Mouse (Mus musculus) limb, embryonic 15.5 days (tissue): ENCODE measurements around the gene Rrnad1. TPM values are rescaled to one million over a fixed set of nuclear protein-coding genes. Genes with fewer than 3 reads are reported as not detected.

Experiments
- ATAC-seq: fragments of 200-750 bp; cut with Nextera tagmentation; 2 replicates; pipeline ENCODE4 v1.8.0; 2017; ENCODE audit warnings: low read depth, moderate TSS enrichment; ENCODE audit not compliant: insufficient number of reproducible peaks, low FRiP score, low TSS enrichment
- H3K27ac ChIP-seq: fragments of 300-500 bp; sonication (generic); 2 replicates; pipeline ENCODE4 v1.5.1; 2015; ENCODE audit warnings: moderate library complexity, mild to moderate bottlenecking, inconsistent platforms
- H3K27me3 ChIP-seq: fragments of 300-500 bp; sonication (generic); 2 replicates; pipeline ENCODE4 v1.6.1; 2015; ENCODE audit warnings: inconsistent platforms
- H3K36me3 ChIP-seq: fragments of 300-500 bp; sonication (generic); 2 replicates; pipeline ENCODE4 v1.6.1; 2015; ENCODE audit warnings: inconsistent platforms
- H3K4me1 ChIP-seq: fragments of 300-500 bp; sonication (generic); 2 replicates; pipeline ENCODE4 v1.6.1; 2015; ENCODE audit warnings: inconsistent platforms
- H3K4me2 ChIP-seq: fragments of 300-500 bp; sonication (generic); 2 replicates; pipeline ENCODE4 v1.6.1; 2015; ENCODE audit warnings: mild to moderate bottlenecking, inconsistent platforms
- H3K4me3 ChIP-seq: fragments of 300-500 bp; sonication (generic); 2 replicates; pipeline ENCODE4 v1.5.1; 2015; ENCODE audit warnings: mild to moderate bottlenecking, inconsistent platforms
- H3K9ac ChIP-seq: fragments of 300-500 bp; sonication (generic); 2 replicates; pipeline ENCODE4 v1.6.1; 2015; ENCODE audit warnings: inconsistent platforms
- H3K9me3 ChIP-seq: fragments of 300-500 bp; sonication (generic); 2 replicates; pipeline ENCODE4 v1.6.1; 2016; ENCODE audit warnings: inconsistent platforms
- WGBS: fragments of 180-500 bp; shearing (Covaris S2); methylation state at CpG from one replicate; pipeline ENCODE4 v1.1.7; 2015; 5-methylcytosine and 5-hydroxymethylcytosine counted together
- polyA plus RNA-seq: library from polyadenylated mRNA; unstranded; fragments of >200 nt; fragmentation: Nextera tagmentation; extraction: Ambion mirVana; gene quantifications from 2 replicates; pipeline ENCODE4 v1.2.1, GENCODE M21; 2015

Gene Rrnad1
- 18.4 and 18.5 TPM in 2 replicates for polyA plus RNA-seq

DNA sequence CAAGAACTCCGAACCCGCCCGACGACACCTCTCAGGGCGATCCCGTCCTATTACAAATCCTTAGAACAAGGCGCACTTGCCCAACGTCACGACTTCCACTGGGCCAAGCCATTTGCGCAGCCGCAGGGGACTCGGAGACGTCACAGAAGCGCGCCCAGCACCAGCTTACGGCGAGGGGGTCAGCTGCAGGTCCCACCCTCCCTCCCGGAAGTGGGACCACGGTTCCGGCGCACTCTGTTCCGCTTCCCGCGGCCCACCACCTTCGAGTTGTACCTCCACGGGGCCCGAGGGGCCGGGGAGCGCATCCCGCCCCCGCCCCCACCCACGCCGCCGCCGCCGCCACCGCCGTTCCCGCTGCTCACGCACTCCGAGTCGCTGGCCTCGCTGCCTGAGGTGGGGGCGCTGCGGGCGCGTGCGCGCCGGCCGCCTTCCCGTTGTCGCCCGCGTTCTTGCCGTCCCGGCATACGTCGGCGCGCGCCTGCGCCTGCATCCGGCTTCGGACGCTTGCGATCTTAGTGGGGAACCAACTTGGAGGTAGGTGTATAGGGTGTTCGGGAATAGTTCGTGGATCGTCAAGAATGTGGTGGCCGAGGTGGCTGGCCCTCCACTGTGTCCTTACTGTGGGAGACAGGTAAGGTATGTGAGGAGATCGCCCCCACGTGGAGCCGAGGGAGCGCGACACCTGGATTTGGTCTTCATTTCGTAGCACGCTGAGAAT, at the start of gene Rrnad1, which contains the start of gene Isg20l2:
TSS of gene Rrnad1 (minus strand) at position 640 of the 718 bp plus-strand sequence.
TSS of gene Isg20l2 (plus strand) at position 237 of the 718 bp plus-strand sequence.
- Histone ChIP-seq H3K4me3 (peak within 1 kb of the TSS; percentile 94), H3K9me3 (no peaks in the 10 kb centered on the region), H3K36me3 (peaks cover 52% of the 10 kb centered on the region), H3K4me1 (peaks cover 32% of the 10 kb centered on the region), H3K27me3 (no peaks in the 10 kb centered on the region), H3K4me2 (peak within 1 kb of the TSS; percentile 69), H3K27ac (peak within 1 kb of the TSS; percentile 93), H3K9ac (peak within 1 kb of the TSS; percentile 86)
- WGBS = under 1% methylated on average over 66 of the region's 78 CpGs
- ATAC-seq = peak; percentile 97

DNA sequence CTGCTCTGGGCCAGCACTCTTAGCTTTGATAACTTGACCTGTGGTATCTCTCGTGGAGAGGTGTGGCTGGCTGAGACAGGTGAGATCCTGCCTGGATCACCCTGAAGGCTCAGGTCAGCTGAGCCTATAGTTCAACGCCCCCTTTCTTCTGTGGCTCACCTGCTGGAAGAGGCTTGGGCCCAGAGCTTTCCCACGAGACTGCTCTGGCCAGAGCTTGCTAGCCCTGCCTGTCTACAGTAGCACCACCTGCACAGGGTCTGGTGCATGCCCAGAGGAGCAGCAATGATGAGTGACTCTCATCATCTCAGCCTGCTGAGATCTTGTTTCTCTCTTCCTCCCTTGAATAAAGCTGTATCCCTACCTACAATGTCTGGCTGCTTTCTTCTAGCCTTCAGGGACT, 49.6 kb upstream of the Rrnad1 start:
- Histone ChIP-seq H3K27me3 (no peaks in the 10 kb centered on the region), H3K27ac (no peak overlapping the region; the same call in 1 of the 2 replicates), H3K9me3 (no peaks in the 10 kb centered on the region), H3K4me1 (peaks cover 35% of the 10 kb centered on the region), H3K9ac (no peak overlapping the region), H3K4me3 (no peak overlapping the region), H3K36me3 (no peaks in the 10 kb centered on the region), H3K4me2 (no peak overlapping the region)
- 50% methylated on average over 3 of the region's 3 CpGs for WGBS
- ATAC-seq = no peak

DNA sequence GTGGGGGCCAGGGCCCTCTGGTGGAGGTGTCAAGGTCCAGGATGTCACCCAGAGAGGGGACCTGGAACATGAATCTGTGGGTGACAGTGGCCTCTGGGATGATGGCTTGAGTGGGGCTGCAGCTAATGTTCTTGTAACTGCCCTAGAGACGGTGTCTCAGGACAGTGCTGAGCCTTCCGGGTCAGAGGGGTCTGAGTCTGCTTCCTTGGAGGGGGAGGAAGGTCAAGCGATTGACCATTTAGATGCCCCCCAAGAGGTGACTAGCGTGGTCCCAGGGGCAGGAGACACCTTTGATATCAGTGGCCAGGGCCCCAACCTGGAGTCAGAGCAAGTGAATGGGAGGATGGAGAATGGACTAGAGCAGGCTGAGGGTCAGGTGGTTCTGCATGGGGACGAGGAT, 49.0 kb upstream of the Rrnad1 start:
- no peaks in the 10 kb centered on the region for H3K36me3 ChIP-seq
- WGBS = 87% methylated on average over 5 of the region's 5 CpGs
- H3K27me3 ChIP-seq = no peaks in the 10 kb centered on the region
- H3K27ac ChIP-seq = no peak overlapping the region
- peaks cover 37% of the 10 kb centered on the region for H3K4me1 ChIP-seq
- no peak overlapping the region for H3K9ac ChIP-seq
- ATAC-seq = no peak
- no peak overlapping the region for H3K4me2 ChIP-seq
- no peak overlapping the region for H3K4me3 ChIP-seq
- no peaks in the 10 kb centered on the region for H3K9me3 ChIP-seq

DNA sequence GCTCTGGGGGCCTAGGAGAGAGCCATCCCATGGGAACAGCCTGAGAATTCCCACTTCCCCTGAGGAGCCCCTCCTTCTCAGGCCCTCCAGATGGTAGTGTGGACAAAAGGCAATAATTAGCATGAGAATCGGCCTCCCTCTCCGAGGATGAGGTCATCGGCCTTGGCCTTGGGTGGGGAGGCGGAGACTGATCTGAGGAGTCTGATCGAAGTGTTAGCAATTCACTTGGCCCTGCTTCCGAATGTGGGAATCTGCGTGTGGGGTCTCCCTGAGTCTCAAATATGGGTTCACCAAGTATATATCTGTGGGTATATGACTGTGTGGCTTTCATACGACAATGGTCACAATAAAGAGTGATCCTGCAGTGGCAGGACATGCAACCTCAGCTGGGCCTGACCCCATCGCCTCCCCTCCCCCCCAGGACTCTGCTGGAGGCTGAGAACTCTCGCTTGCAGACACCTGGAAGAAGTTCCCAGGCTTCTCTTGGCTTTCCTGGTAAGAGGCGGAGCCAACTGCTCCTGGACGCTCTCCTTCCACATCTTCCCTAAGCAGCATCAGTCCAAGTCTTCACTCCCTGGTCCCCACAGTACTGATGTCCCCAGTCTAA, 44.0 kb upstream of the Rrnad1 start:
- no peak for ATAC-seq
- peaks cover 43% of the 10 kb centered on the region for H3K4me1 ChIP-seq
- H3K4me3 ChIP-seq = peak overlapping the region; percentile 52
- H3K4me2 ChIP-seq = peak overlapping the region; percentile 94; the same call in 1 of the 2 replicates
- H3K27me3 ChIP-seq = peaks cover 36% of the 10 kb centered on the region
- WGBS = 32% methylated on average over 12 of the region's 12 CpGs
- no peaks in the 10 kb centered on the region for H3K9me3 ChIP-seq
- H3K9ac ChIP-seq = no peak overlapping the region
- H3K27ac ChIP-seq = no peak overlapping the region
- H3K36me3 ChIP-seq = no peaks in the 10 kb centered on the region

DNA sequence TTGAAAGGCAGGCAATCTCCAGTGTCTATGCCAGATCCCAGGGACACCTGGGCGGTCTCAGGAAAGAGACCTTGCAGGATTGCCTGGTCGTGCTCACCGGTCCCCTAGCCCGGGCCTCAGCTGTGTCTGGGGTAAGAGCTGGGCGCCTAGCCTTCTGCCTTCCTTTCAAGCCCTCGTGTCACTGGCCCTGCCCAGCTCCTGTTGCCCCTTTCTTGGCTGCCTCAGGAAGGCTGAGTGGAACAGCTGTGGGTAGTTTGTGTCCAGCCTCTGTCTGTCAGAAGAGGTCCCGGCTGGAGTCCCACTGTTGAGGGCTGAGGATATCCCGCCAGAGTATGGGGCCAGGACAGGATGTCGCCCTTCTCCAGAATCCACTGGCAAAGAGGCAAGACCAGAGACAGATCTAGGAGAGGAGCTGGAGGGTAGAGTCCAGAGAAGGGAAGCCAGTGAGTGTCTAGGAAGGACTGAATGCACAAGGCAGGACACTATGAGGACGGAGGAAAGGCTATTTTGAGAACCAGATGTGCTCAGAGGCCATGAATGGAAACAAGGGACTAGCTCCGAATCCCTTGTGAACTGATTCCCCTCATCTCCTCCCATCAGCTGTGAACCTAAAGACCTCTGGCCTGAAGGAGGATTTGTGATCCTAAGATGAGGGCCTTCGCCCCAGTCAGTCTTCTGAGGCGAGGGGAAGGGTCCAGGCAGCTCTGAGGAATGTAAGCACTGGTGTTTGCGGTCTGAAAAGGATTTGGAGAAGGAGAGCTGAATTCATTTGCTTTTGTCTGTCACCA, 43.3 kb upstream of the Rrnad1 start:
- Histone ChIP-seq H3K4me1 (peaks cover 43% of the 10 kb centered on the region), H3K9me3 (no peaks in the 10 kb centered on the region), H3K27ac (no peak overlapping the region), H3K4me2 (peak overlapping the region; percentile 94), H3K27me3 (peaks cover 36% of the 10 kb centered on the region), H3K36me3 (no peaks in the 10 kb centered on the region), H3K4me3 (peak overlapping the region; percentile 52), H3K9ac (no peak overlapping the region)
- no peak for ATAC-seq
- WGBS = 54% methylated on average over 14 of the region's 14 CpGs

DNA sequence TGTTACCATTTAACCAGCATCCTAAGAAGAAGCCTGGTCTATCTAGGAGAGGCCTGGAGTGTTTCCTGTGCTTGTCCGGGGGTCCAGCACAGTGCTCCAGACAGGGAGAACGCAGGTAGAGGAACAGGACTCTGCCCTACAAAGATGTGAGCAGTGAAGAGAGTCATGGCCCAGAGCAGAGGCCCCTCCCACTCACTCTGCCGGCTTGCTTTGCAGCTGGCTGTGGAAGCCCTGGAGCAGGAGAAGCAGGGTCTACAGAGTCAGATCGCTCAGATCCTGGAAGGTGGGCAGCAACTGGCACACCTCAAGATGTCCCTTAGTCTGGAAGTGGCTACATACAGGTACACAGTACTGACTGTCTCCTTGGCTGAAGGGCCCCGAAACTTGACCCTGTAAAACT, 42.3 kb upstream of the Rrnad1 start:
- Histone ChIP-seq H3K4me3 (peak overlapping the region; percentile 52), H3K27ac (no peak overlapping the region), H3K4me1 (peaks cover 43% of the 10 kb centered on the region), H3K4me2 (peak overlapping the region; percentile 94), H3K9ac (no peak overlapping the region), H3K27me3 (peaks cover 36% of the 10 kb centered on the region), H3K9me3 (no peaks in the 10 kb centered on the region), H3K36me3 (no peaks in the 10 kb centered on the region)
- WGBS = 23% methylated on average over 5 of the region's 5 CpGs
- no peak for ATAC-seq

DNA sequence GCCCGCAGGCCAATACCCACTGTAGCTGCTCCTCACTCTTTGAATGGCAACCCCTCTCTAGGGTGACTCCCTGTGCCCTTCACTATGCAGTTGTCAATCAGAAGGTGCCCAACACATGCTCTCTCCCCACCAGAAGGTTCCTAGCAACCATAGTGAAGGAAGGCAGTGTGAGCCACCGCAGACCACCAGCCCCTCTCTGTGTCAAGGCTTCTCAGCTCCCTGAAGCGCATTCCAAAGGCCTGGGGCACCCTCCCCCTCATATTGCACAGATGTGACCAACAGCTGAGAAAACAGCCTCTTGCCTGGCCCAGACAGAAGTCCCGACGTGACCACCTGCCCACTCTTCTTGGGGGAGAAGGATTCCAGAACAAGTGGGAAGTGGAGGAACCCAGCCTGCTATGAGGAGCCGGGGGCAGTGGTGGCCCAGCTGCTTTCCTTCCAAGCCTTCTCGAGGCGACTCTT, 41.7 kb upstream of the Rrnad1 start:
- Histone ChIP-seq H3K4me2 (peak overlapping the region; percentile 94), H3K4me3 (peak overlapping the region; percentile 52), H3K36me3 (no peaks in the 10 kb centered on the region), H3K4me1 (peaks cover 43% of the 10 kb centered on the region), H3K27ac (no peak overlapping the region), H3K9me3 (no peaks in the 10 kb centered on the region), H3K9ac (no peak overlapping the region), H3K27me3 (peaks cover 36% of the 10 kb centered on the region)
- ATAC-seq = no peak
- 14% methylated on average over 8 of the region's 8 CpGs for WGBS

DNA sequence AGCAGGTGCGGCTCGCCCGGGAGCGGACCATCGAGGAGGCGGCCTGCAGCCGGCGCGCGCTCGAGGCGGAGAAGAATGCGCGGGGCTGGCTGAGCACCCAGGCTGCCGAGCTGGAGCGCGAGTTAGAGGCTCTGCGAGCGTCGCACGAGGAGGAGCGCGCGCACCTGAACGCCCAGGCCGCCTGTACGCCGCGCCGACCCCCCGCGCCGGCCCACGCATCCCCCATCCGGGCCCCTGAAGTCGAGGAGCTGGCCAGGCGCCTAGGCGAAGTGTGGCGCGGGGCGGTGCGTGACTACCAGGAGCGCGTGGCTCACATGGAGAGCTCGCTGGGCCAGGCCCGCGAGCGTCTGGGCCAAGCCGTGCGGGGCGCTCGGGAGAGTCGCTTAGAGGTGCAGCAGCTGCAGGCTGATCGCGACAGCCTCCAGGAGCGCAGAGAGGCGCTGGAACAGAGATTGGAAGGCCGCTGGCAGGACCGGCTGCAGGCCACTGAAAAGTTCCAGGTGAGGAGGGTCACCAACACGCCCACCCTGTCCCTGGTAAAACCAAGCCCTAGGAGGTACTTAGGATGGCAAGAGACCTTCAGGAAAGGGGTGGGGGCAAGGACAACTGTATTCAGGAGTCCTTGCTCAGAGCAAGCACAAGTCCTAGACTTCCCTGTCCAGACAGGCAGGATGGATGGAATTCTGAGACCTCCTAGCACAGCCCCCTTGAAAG, 41.1 kb upstream of the Rrnad1 start:
- Histone ChIP-seq H3K27me3 (peaks cover 36% of the 10 kb centered on the region), H3K27ac (peak overlapping the region; percentile 67), H3K9ac (peak overlapping the region; percentile 62), H3K36me3 (no peaks in the 10 kb centered on the region), H3K4me1 (peaks cover 43% of the 10 kb centered on the region), H3K9me3 (no peaks in the 10 kb centered on the region), H3K4me3 (peak overlapping the region; percentile 52), H3K4me2 (peak overlapping the region; percentile 94)
- WGBS = 1% methylated on average over 55 of the region's 60 CpGs
- ATAC-seq = no peak

DNA sequence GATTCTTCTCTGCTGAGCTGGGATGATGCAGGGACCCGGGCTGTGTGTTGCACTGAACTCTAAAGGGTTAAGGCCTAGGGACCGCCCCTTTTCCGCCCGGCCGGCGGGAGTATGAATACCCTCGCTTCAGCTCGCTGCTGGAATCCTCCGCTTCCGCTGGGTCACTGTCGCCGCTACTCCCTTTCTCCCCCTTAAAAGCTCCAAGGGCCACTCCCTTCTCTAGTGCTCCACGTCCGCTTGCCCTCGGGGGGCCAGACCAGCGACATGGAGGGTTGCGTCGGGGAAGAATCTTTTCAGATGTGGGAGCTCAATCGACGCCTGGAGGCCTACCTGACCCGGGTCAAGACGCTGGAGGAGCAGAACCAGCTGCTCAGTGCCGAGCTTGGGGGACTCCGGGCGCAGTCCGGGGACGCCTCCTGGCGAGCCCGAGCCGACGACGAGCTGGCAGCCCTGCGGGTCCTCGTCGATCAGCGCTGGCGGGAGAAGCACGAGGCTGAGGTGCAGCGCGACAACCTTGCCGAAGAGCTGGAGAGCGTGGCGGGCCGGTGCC, 40.5 kb upstream of the Rrnad1 start, which contains the start of gene Nes:
TSS of gene Nes (plus strand) at position 140 of the 550 bp plus-strand sequence.
- WGBS = under 1% methylated on average over 44 of the region's 44 CpGs
- Histone ChIP-seq H3K9me3 (no peaks in the 10 kb centered on the region), H3K4me3 (peak within 1 kb of the TSS; percentile 52), H3K4me2 (peak within 1 kb of the TSS; percentile 94), H3K27me3 (peaks cover 36% of the 10 kb centered on the region), H3K9ac (peak within 1 kb of the TSS; percentile 62), H3K27ac (peak within 1 kb of the TSS; percentile 67), H3K36me3 (no peaks in the 10 kb centered on the region), H3K4me1 (peaks cover 43% of the 10 kb centered on the region)
- ATAC-seq = peak; percentile 55

DNA sequence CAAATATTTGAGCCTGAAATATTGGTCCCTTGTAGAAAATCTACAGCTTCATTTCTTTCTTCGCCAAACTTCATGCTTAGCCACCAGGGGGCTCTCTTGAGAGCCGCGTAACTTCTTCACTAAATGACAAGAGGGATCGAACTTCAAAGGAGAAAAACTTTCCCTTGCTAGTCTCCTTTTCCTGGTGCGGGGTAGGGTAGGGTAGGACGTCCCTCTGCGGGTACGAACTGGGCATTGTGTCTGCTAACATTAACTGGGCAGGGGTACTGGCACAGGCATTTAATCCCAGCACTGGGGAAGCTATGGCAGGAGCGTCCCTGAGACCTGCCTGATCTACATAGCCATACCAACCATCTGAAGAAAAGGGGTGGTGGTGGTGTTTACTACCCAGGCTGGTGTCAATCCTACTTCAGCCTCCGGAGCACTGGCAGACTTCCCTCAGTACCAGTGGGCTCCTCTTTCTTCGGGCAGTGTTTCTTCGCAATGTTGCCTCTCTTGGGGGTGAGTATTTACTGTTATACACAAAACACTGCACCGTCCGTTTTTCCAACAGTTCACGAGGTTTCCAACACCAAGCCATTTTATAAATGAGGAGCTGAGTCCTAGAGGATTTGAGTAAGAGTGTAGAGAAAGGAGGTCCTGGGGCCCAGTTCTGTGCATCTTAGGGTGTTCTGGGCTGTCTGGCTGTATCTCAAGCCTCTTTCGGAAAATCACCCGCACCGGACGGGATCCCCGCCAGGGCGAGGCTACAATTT, 39.8 kb upstream of the Rrnad1 start:
- Histone ChIP-seq H3K9me3 (no peaks in the 10 kb centered on the region), H3K27ac (peak overlapping the region; percentile 67; the same call in 1 of the 2 replicates), H3K4me3 (peak overlapping the region; percentile 52), H3K4me1 (peaks cover 43% of the 10 kb centered on the region), H3K36me3 (no peaks in the 10 kb centered on the region), H3K4me2 (peak overlapping the region; percentile 94), H3K9ac (no peak overlapping the region), H3K27me3 (peaks cover 36% of the 10 kb centered on the region)
- under 1% methylated on average over 21 of the region's 21 CpGs for WGBS
- no peak for ATAC-seq
